Mouse (Mus musculus): ENCODE data around the gene Tmem176b. TPM values are rescaled to one million over a fixed set of nuclear protein-coding genes. Genes with fewer than 3 reads are reported as not detected.

Tmem176b gene
- polyA plus RNA-seq, 2 experiments, result 107 to 152 TPM

- ATAC-seq (ENCODE audit: insufficient read depth) (no peak), DNase-seq (ENCODE audit: low read depth in 3 of 3, low spot score in 3 of 3) (no peak)
- 70% methylated on average over 3 of the region's 3 CpGs for WGBS (ENCODE audit: insufficient replicate concordance)
- H3K4me3 ChIP-seq (ENCODE audit: insufficient read depth in 1 of 2, low read depth in 2 of 2, low read length in 2 of 2), result no peak overlapping the region
- no peak for TF ChIP-seq CTCF (IDR thresholded peaks at IDR 0.05; ENCODE audit: low read depth)
- no peak for TF ChIP-seq EP300 (IDR thresholded peaks at IDR 0.05; ENCODE audit: low read depth)
- no peaks in the 10 kb centered on the region for H3K4me1 ChIP-seq (replicated peaks; ENCODE audit: control insufficient read depth in 2 of 2, insufficient read depth in 2 of 2, low read length in 1 of 2)
- no peak overlapping the region for H3K9ac ChIP-seq (replicated peaks)
- no peaks in the 10 kb centered on the region for H3K36me3 ChIP-seq (replicated peaks; ENCODE audit: control insufficient read depth, insufficient read depth, low read depth)
- no peak overlapping the region for H3K4me2 ChIP-seq (ENCODE audit: low read depth)
- H3K27ac ChIP-seq, result no peak overlapping the region
- no peaks in the 10 kb centered on the region for H3K27me3 ChIP-seq (ENCODE audit: control insufficient read depth, insufficient read depth, low read length)
- no peaks in the 10 kb centered on the region for H3K9me3 ChIP-seq (ENCODE audit: control insufficient read depth, low read length)
These were observed 22.9 kb upstream of the Tmem176b start for GRCm38 (mm10) chr6:48864181-48864580.

- no peak for TF ChIP-seq CTCF (IDR thresholded peaks at IDR 0.05; ENCODE audit: low read depth)
- no peak for TF ChIP-seq EP300 (IDR thresholded peaks at IDR 0.05; ENCODE audit: low read depth)
- ATAC-seq (ENCODE audit: insufficient read depth) (no peak), DNase-seq (ENCODE audit: low read depth in 3 of 3, low spot score in 3 of 3) (no peak)
- no peak overlapping the region for H3K9ac ChIP-seq (replicated peaks)
- H3K4me3 ChIP-seq (ENCODE audit: insufficient read depth in 1 of 2, low read depth in 2 of 2, low read length in 2 of 2), result no peak overlapping the region
- no peaks in the 10 kb centered on the region for H3K4me1 ChIP-seq (replicated peaks; ENCODE audit: control insufficient read depth in 2 of 2, insufficient read depth in 2 of 2, low read length in 1 of 2)
- H3K4me2 ChIP-seq (ENCODE audit: low read depth), result no peak overlapping the region
- no peaks in the 10 kb centered on the region for H3K27me3 ChIP-seq (ENCODE audit: control insufficient read depth, insufficient read depth, low read length)
- H3K27ac ChIP-seq, result no peak overlapping the region
- no peaks in the 10 kb centered on the region for H3K9me3 ChIP-seq (ENCODE audit: control insufficient read depth, low read length)
- 75% methylated on average over 7 of the region's 7 CpGs for WGBS (ENCODE audit: insufficient replicate concordance)
- H3K36me3 ChIP-seq (replicated peaks; ENCODE audit: control insufficient read depth, insufficient read depth, low read depth), result no peaks in the 10 kb centered on the region
These were observed 22.2 kb upstream of the Tmem176b start for GRCm38 (mm10) chr6:48863488-48863887.

GRCm38 (mm10) chr6:48862816-48863215 is 21.5 kb upstream of the Tmem176b start:
- TF ChIP-seq EP300 (IDR thresholded peaks at IDR 0.05; ENCODE audit: low read depth) (no peak), CTCF (IDR thresholded peaks at IDR 0.05; ENCODE audit: low read depth) (no peak)
- Histone ChIP-seq H3K27ac (no peak overlapping the region), H3K36me3 (replicated peaks; ENCODE audit: control insufficient read depth, insufficient read depth, low read depth) (no peaks in the 10 kb centered on the region), H3K4me2 (ENCODE audit: low read depth) (no peak overlapping the region), H3K4me3 (ENCODE audit: insufficient read depth in 1 of 2, low read depth in 2 of 2, low read length in 2 of 2) (no peak overlapping the region), H3K9me3 (ENCODE audit: control insufficient read depth, low read length) (no peaks in the 10 kb centered on the region), H3K9ac (replicated peaks) (no peak overlapping the region), H3K4me1 (replicated peaks; ENCODE audit: control insufficient read depth in 2 of 2, insufficient read depth in 2 of 2, low read length in 1 of 2) (no peaks in the 10 kb centered on the region), H3K27me3 (ENCODE audit: control insufficient read depth, insufficient read depth, low read length) (no peaks in the 10 kb centered on the region)
- DNase-seq (ENCODE audit: low read depth in 3 of 3, low spot score in 3 of 3) (no peak), ATAC-seq (ENCODE audit: insufficient read depth) (no peak)
- WGBS (ENCODE audit: insufficient replicate concordance), result 57% methylated on average over 4 of the region's 4 CpGs

GRCm38 (mm10) chr6:48861616-48862280 is 20.5 kb upstream of the Tmem176b start:
- Histone ChIP-seq H3K27me3 (ENCODE audit: control insufficient read depth, insufficient read depth, low read length) (no peaks in the 10 kb centered on the region), H3K4me1 (replicated peaks; ENCODE audit: control insufficient read depth in 2 of 2, insufficient read depth in 2 of 2, low read length in 1 of 2) (no peaks in the 10 kb centered on the region), H3K4me3 (ENCODE audit: insufficient read depth in 1 of 2, low read depth in 2 of 2, low read length in 2 of 2) (no peak overlapping the region), H3K4me2 (ENCODE audit: low read depth) (no peak overlapping the region), H3K27ac (no peak overlapping the region), H3K36me3 (replicated peaks; ENCODE audit: control insufficient read depth, insufficient read depth, low read depth) (no peaks in the 10 kb centered on the region), H3K9me3 (ENCODE audit: control insufficient read depth, low read length) (no peaks in the 10 kb centered on the region), H3K9ac (replicated peaks) (no peak overlapping the region)
- 64% methylated on average over 12 of the region's 12 CpGs for WGBS (ENCODE audit: insufficient replicate concordance)
- ATAC-seq (ENCODE audit: insufficient read depth) (no peak), DNase-seq (ENCODE audit: low read depth in 3 of 3, low spot score in 3 of 3) (no peak)
- TF ChIP-seq CTCF (IDR thresholded peaks at IDR 0.05; ENCODE audit: low read depth) (no peak), EP300 (IDR thresholded peaks at IDR 0.05; ENCODE audit: low read depth) (no peak)

GRCm38 (mm10) chr6:48860851-48861250 is 19.6 kb upstream of the Tmem176b start:
- Histone ChIP-seq H3K27me3 (ENCODE audit: control insufficient read depth, insufficient read depth, low read length) (no peaks in the 10 kb centered on the region), H3K9me3 (ENCODE audit: control insufficient read depth, low read length) (no peaks in the 10 kb centered on the region), H3K4me3 (ENCODE audit: insufficient read depth in 1 of 2, low read depth in 2 of 2, low read length in 2 of 2) (no peak overlapping the region), H3K36me3 (replicated peaks; ENCODE audit: control insufficient read depth, insufficient read depth, low read depth) (no peaks in the 10 kb centered on the region), H3K4me1 (replicated peaks; ENCODE audit: control insufficient read depth in 2 of 2, insufficient read depth in 2 of 2, low read length in 1 of 2) (no peaks in the 10 kb centered on the region), H3K27ac (no peak overlapping the region), H3K9ac (replicated peaks) (no peak overlapping the region), H3K4me2 (ENCODE audit: low read depth) (no peak overlapping the region)
- DNase-seq (ENCODE audit: low read depth in 3 of 3, low spot score in 3 of 3) (no peak), ATAC-seq (ENCODE audit: insufficient read depth) (no peak)
- 72% methylated on average over 1 of the region's 1 CpGs for WGBS (ENCODE audit: insufficient replicate concordance)
- TF ChIP-seq EP300 (IDR thresholded peaks at IDR 0.05; ENCODE audit: low read depth) (no peak), CTCF (IDR thresholded peaks at IDR 0.05; ENCODE audit: low read depth) (no peak)
